Mouse (Mus musculus) embryonic facial prominence, embryonic 15.5 days (tissue): ENCODE measurements at regions not wholly inside any gene's neighbourhood (a gene's known extent, or its start where the extent isn't known, plus 50 kb on each side); places are given as distances from the start of the nearest gene placed in this dataset.

Experiments
- ATAC-seq: fragments of 200-750 bp; cut with Nextera tagmentation; 2 replicates; pipeline ENCODE4 v1.8.0; 2017; ENCODE audit warnings: low read depth, moderate TSS enrichment; ENCODE audit not compliant: insufficient number of reproducible peaks, low FRiP score, low TSS enrichment
- H3K27ac ChIP-seq: fragments of 300-500 bp; sonication (generic); replicated peaks from 2 replicates; pipeline ENCODE4 v1.5.1; 2015; ENCODE audit warnings: mild to moderate bottlenecking, inconsistent platforms
- H3K27me3 ChIP-seq: fragments of 300-500 bp; sonication (generic); 2 replicates; pipeline ENCODE4 v1.6.1; 2015; ENCODE audit warnings: inconsistent platforms
- H3K36me3 ChIP-seq: fragments of 300-500 bp; sonication (generic); 2 replicates; pipeline ENCODE4 v1.6.1; 2015; ENCODE audit warnings: mild to moderate bottlenecking, inconsistent platforms
- H3K4me1 ChIP-seq: fragments of 300-500 bp; sonication (generic); 2 replicates; pipeline ENCODE4 v1.6.1; 2015; ENCODE audit warnings: inconsistent platforms
- H3K4me2 ChIP-seq: fragments of 300-500 bp; sonication (generic); replicated peaks from 2 replicates; pipeline ENCODE4 v1.6.1; 2015; ENCODE audit warnings: mild to moderate bottlenecking, inconsistent platforms
- H3K4me3 ChIP-seq: fragments of 300-500 bp; sonication (generic); replicated peaks from 2 replicates; pipeline ENCODE4 v1.5.1; 2015; ENCODE audit warnings: mild to moderate bottlenecking, inconsistent platforms
- H3K9ac ChIP-seq: fragments of 300-500 bp; sonication (generic); 2 replicates; pipeline ENCODE4 v1.6.1; 2015; ENCODE audit warnings: inconsistent platforms
- H3K9me3 ChIP-seq: fragments of 300-500 bp; sonication (generic); replicated peaks from 2 replicates; pipeline ENCODE4 v1.6.1; 2016; ENCODE audit warnings: inconsistent platforms
- WGBS: fragments of 180-500 bp; shearing (Covaris S2); methylation state at CpG from one replicate; pipeline ENCODE4 v1.1.7; 2015; 5-methylcytosine and 5-hydroxymethylcytosine counted together

GRCm38 (mm10) chr4:95507141-95507945, 50.0 kb upstream of the Fggy start:
- H3K4me2 ChIP-seq, result no peak overlapping the region
- no peak for ATAC-seq
- H3K4me1 ChIP-seq, result no peaks in the 10 kb centered on the region
- H3K36me3 ChIP-seq, result no peaks in the 10 kb centered on the region
- no peak overlapping the region for H3K4me3 ChIP-seq
- H3K27me3 ChIP-seq, result no peaks in the 10 kb centered on the region
- WGBS, result 71% methylated on average over 7 of the region's 7 CpGs
- H3K9me3 ChIP-seq, result no peaks in the 10 kb centered on the region
- H3K9ac ChIP-seq, result no peak overlapping the region
- no peak overlapping the region for H3K27ac ChIP-seq
